Mouse (Mus musculus) lung, postnatal 25 days (tissue): ENCODE results near the gene Lrrc7.

Source experiments
- DNase-seq: peaks from one replicate; pipeline ENCODE4 v3.0.0; 2022; ENCODE audit warnings: low spot score

Lrrc7 gene

DNA sequence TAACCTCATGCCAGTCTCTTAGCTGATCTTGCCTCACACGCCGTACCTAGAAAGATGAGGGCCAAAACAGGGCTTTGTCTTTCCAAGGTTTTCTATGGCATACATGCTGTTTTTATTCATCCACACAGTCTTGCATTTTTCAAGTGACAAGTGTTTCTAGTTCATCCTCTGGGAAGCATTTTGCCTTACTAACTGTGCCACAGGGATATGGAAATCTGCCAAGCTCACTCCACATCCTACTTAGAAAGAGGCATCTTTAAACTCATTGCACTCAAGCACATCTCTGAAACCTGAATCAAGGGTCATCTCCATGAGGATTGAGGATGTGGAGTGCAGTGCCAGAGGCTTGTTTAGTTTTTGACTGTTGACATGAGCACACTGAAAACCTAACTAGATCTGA lies 199.9 kb downstream of the Lrrc7 start:
- DNase-seq, result no peak

DNA sequence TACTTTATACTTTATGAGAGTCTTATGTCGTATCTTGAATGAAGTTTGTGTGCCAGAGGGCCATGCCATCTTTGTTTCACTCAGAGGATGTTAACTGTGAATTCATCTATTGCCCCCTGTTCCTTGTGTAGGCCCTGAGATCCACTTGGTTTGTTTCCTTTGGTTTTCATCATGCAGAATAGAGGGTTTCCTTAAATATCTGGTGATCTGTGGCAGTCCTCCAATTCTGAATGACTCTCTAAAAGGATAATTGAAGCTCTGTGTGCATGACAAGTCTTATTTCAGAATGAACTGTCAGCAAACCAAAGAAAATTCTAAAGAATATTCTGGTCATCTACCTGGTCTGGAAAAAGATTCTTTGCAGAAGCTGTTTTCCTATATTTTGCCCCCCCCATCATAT lies 205.3 kb downstream of the Lrrc7 start:
- no peak for DNase-seq

DNA sequence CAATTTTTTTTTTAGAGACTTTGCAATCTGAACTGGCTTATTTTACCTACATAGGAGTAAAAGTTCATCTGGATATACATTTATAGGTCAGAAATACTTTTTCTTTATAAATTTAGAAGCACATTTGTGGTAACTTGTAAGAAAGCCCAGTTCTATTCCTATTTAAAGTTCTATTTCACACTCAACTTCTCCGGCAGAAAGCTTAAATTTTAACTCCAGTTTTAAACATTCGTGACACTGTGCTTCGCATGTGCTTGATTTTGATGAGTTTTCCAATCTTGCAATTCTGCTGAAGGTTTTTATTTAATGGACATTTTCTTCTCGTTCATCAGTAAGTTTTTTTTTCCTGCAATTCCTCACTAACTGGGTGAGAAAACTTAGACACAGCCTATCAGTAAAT lies 205.8 kb downstream of the Lrrc7 start:
- DNase-seq, result no peak

DNA sequence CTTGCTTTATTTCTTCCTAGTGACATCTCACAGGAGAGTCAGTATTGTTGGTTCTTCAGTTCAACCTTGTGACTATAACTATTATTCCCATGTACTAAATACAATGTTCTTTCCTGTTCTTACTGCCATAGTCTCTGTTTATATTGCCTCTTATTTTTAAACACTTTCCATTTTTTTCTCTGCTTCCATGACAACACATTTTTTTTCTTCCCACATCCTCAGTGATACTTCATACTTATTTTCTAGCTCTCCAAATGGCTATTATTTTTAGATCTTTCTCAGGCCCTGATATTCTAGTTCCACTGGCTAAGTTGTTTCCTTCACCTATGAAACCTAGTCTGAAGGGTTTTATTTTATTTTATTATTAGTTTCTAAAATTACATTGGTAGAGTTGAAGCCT lies 221.2 kb downstream of the Lrrc7 start:
- no peak for DNase-seq

DNA sequence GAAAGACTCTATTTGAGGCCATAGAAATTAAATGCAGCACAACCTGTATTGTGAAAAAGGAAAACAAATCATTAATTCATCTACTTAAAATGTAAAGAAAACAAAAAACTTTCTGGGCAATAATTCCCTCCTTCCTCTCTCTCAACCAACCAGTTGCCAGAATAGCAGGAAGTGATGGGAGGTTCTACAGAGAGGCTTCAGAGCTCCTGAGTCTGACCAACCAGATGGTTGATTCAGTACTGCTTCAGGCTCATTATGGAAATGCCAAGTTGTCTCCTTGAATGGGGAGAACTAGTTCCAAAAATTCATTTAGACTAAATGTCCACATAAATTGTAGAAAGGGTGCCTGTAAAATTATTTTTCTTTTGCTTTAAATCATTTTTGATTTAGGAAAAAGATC lies 231.9 kb downstream of the Lrrc7 start:
- DNase-seq, result no peak

DNA sequence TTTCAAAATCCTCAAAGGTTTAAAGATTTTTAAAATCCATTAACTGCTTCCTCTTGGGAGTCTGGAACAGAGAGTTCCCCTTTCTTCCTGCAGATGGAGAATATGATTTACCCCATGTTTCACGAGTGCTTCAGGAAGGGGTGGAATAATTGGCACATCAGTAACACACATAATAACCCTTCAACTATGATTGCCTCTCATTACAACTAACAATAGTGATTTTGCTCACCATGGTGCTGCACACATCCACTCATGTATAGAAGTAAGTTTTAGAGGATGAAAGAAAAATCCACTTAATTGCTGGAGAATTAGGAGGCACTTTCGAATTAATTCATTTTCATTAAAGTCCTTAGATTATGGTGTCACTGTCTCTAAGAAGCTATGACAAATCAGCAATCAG lies 251.6 kb downstream of the Lrrc7 start:
- no peak for DNase-seq

DNA sequence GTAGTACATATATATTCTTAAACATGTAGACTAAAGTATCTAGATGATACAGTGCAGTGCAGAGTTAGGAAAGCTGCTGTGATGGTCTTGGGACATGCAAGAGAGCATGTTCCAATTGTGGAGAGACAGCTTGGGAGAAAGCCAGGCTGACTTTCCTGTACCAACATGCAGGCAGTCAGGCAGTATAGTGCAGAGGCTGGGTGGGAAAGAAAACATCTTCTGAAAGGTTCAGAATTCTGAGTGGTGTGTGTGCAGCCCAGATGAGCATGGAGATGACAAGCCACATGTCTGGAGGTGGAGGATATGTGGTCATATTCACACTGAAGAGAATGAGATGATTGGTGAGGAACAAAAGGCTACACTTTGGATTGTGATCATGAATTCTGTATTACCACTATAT lies 254.6 kb downstream of the Lrrc7 start:
- DNase-seq, result no peak

DNA sequence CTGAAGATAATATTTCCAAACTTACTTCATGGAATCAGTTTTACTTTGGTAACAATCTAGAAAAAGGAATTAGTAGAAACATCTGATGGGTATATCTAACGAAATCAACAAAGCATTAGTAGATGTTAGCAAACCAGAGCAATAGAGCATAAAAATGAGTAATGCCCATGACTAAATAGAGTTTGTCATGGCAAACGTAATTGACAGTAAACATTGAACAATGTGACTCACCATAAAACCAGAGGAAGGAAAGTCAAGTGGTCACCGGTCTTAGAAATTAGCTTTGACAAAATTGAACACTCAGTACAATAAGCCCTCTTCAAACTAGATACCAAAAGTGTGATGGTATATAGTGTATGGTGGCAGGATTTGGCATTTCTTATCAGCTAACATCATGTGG lies 263.3 kb downstream of the Lrrc7 start:
- no peak for DNase-seq

DNA sequence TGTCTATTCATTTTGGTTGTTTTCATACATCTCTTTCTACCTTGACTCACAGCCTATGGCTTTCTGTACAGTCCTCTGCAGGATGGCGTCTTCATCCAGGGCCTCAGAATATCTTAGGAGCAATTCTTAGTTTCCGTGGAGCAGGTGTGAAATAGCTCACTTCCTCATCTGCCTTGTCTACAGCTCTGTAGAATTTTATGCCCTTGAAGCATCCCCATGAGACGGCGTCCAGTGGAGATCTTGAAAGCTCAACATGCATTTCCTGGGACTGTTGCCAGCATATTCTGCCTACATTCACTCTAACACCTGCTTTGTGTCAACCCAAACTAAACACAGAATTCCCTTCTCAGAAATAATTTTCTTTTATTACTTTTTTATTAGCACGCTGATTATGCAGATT lies 267.0 kb downstream of the Lrrc7 start:
- no peak for DNase-seq

DNA sequence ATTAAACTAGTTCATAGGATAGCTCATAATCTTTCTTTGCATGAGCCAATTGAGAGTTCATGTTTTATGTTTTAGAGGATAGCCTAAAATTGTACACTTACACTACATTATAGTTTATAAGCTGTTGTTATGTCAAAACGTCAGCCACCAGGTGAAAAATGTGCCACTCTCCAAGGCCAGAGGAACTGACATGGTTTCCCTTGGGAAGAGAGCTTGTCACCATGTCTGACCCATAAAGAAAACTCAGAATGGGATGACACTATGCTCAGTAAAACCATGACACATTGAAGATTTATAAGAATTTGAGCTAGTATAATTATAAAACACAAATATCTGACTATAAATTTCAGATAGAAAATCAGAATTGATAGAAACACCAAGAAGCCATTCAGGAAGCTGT lies 277.6 kb downstream of the Lrrc7 start:
- no peak for DNase-seq

DNA sequence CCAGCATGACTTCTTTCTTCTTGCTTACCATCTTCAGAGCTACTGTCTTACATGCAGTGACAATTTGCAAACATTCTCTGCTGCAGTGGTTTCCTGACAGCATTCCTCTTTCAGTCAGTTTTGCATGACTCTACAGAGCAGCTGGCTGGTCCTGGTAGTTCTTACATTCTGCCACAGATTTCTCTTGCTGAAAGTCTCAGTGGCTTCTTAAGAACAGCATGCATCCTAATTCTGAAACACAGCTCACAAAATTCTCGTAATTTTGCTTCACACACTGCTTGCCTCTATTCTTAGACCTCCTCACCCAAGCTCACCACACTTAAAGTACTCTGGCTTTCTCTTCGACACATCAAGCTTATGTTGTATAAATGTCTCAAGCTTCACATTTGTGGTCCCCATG lies 283.4 kb downstream of the Lrrc7 start:
- DNase-seq, result no peak

DNA sequence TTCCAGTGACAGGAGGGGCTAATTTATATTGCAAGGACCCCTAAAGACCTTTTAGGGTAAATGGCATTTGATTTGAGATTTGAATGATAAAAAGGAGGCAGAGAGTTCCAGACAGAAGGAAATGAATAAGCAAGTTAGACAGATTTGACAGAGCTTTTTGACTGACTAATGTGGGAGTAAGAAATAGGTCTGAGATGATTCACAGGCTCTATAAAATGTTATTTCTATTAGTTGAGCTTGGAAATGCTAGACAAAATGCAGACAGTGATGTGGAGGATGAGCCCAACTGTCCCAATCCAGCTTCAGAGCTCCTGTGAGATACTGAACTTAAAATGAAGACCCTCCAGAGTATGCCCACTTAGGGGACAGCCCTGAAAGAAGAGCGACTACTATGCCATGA lies 289.3 kb downstream of the Lrrc7 start:
- no peak for DNase-seq

DNA sequence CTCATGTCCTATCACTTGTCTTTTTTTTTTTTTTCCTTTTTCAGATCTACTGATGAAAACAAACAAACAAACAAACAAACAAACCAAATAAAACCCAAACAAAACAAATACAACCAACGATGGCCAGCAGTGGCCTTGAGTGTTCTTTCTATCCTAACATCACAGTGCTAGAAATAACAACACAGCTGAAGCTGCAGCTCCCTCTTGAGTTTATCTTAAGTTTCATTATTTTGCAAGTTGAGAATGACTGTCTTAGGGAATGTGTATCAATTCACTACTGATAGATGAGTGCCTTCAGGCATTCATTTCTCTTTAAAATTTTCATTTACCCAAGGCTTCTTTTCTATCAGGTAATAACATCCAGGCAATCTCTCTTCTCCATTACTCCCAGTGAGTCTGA lies 291.1 kb downstream of the Lrrc7 start:
- DNase-seq, result no peak

DNA sequence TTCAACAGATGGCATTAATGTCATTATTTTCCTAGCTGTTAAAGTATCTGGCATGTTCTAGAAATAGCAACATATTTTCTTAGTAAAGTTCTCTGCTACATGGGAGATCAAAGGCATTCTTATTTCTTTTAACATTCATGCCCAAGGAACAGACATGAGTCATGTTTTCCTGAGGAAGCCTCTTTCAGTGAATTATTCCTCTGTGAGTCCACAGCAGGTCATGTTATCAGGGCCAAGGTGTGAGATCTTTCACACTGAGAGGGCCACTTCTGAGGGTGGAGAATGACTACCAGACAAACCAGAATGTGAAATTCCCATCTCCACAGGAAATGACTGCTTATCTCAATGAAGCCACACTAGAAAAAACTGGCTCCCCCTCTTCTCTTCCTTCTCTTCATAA lies 309.4 kb downstream of the Lrrc7 start:
- no peak for DNase-seq

DNA sequence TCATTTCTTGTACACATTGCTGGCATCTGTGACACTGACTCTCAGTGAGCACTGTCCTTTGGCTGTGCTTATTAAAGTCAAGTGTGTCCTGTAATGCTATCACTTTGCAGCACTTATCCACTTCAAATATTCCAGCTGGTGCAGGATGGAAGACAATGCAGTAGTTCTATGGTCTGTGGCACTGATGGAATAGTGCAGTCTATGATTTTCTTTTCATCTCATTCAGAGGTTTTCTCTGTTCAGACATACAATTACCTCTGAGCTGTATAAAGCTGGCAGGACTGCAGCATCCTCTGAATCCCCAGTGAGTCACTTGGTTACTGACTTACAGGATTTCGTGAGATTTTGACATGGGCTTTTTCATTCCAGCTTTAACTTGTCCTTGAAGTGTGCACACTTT lies 314.3 kb downstream of the Lrrc7 start:
- no peak for DNase-seq

DNA sequence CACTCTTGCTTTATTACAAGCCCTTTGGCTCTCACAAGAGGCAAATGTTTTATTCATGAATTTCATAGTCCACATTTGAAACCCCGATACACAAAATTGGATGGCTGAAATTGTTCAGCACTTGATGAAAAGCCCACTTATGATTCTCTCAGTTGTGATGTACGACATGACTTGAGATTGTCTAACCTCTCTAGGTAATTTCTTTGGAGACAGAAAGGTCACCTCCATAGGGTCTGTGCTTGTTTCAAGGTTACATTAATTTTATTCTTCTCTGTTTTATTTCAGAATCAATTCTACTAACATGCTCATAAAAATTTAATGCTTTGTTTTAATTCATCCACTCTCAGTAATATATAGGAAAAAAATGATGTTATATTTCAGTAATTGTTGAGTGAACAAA lies 351.4 kb downstream of the Lrrc7 start:
- no peak for DNase-seq

DNA sequence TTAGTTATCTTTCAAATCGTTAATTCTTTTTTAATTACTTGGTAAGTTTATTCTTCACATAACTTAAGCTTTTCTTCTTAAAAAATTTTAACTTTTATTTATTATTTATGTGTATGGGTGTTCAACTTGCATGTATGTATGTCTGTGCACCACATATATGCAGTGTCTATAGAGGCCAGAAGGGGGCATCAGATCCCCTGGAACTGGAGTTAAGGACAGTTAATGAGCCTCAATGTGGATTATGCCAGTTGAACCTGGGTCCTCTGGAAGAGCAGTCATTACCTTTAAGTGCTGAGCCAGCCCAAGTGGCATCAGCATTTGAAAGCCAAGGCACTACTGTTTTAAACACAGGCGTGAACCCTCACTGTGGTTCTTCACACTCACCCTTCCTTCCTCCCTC lies 352.0 kb downstream of the Lrrc7 start:
- no peak for DNase-seq

DNA sequence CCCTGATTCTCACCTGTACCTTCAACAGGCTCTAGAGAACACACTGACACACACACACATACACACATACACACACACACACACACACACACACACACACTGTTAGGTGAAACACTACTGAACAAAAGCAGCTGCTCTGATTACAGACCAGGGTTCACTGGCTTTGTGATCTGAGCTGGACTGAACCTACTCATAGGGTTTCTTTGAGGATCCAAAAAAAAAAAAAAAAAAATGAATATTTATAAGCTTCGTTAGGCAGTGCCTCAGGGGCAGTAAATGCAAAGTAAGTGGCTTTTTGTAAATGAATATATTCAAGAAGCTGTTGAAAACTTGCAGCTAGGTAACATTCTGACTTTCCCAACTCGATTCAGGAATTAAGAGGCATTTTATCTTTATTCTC lies 354.2 kb downstream of the Lrrc7 start:
- no peak for DNase-seq

DNA sequence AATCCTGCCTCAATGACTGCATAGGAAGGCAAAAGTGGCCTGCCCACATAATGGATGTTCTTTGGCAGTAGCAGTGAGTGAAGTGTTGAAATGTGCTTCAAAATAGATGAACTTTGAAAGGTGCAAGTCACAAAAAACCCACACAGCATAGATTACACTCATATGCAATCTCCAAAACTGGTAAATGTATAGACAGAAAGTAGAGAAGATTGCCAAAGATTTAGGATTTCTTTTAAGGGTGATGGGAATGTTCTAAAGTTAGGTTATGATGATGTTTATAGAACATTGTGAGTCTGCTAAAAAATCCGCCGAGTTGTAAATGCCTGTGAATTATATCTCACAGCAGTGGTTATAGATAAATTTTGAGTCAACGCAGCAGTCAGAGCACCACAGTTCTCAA lies 359.2 kb downstream of the Lrrc7 start:
- DNase-seq, result no peak

DNA sequence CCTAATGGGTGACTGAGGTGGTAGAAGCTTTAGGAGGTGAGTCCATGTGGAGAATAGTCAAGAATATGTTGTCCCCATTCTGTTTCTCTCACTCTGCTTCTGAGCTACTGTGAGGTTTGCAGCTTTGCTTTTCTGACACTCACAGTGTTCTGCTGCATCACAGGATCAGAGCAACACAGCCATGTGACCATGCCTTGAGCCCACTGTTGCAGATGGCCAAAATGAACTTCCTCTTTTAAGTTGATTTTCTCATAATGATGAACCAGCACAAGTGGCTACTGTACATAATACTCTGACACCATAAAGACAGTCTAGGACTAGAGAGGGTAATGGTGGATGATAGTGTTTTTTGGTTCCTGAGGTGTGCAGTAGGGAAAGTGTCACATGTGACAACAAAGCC lies 366.6 kb downstream of the Lrrc7 start:
- no peak for DNase-seq

DNA sequence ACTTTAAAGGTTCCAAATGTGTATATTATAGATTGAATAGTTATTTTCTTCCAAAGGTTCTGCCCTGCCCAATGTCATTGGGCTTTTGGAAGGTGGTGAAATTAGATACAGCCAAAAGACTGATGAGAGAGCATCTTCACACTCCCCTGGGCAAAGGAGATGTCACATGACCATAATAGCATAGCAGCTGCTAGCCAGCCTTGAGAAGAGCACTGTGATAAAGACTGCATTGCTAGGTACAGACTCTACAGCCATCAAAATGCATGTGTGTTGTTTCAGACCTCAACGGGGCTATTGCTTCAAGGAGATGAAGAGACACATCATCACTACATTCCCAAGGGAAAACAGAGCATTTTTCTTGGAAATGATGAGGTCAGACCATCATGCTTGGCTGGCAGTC lies 368.8 kb downstream of the Lrrc7 start:
- DNase-seq, result no peak

DNA sequence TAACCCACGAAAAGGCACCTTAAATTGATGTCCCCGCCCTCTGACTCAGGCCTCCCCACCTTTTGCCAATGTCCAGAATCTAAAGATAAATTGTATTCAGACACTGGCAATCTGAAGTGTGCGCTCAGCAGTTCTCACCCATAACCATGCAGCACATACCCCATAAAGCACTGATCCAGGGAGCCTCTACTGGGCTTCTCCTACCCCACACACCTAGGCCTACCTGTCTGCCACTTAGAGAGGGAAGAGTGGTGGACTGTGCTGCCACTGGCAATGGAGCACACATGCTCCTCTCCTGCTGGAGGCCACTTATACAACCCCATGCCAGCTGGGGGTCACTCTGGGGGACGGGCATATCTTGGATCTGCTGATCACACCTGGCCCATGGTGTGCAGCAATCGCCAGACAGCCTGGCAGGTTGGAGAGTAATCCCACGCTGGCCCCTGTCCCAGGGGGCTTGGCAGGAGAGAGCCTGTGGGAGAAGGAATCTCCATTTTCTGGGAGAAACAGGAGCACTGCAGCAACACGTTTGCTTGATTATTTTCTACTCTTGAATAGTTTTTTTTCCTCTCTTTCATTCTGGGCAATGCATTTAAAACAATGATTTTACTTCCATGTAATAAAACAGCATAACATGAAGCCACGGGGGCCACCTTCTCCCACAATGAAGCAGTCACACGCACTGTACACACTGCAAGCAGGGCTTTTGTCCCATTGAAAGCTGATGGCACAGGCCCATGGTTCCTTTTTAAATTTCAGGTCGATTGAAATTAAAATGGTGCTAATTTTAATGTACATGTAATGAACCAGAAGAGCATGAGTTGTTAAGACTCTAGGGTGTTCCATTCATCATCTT lies 386.9 kb downstream of the Lrrc7 start:
- DNase-seq, result no peak

DNA sequence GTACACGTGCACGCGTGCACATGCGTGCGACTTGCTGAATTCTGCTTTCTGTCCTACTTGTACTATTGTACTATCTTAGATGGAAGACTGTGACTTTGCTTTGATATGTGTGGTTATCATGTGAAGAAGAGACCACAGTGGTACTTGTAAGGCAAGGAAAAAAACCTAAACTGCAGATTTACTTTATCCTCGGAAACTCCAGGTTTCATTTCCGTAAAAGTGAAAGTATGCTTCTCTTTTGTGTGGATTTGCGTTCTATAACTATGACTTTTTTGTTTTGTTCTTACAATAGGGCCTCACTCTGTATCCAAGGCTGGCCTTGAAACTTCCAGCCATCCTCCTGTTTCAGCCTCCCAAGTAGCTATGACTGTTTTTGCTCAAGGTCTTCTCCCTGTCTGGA lies 392.8 kb downstream of the Lrrc7 start:
- DNase-seq, result no peak

DNA sequence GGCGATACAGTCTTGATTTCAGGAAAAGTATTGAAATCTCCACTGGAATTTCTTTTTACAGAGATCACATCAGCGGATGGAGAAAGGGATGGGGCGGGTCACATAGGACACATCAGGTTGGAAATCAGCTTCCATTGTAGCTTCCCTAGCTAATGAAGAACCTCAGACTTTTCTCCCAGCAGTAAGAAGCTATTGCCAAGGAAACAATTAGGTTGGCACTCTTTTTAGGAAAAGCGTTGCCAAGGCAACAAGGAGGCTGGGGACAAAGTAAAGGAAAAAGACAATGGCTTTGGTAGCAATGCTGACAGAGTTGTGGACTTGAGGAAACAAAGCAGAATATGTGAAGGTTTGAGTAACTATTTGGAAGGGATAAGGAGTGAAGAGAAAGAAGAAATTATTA lies 393.6 kb downstream of the Lrrc7 start:
- no peak for DNase-seq

DNA sequence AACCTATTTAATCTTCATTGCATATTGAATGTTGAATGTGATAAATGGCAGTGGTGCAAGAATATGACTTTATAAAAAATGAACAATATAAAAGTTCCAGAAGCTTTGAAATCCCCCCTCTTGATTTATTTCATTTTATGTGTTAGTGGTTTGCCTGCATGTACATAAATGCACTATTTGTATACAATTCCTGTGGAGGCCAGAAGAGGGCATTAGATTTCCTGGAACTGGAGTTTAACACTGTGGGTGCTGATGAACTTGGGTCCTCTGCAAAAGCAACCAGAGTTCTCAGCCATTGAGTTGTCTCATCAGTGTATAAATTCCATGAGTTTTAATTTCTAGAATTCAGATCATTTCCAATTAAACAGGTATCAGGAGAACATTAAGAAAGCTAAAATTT lies 397.0 kb downstream of the Lrrc7 start:
- DNase-seq, result no peak
